Mouse (Mus musculus) left cerebral cortex, postnatal 36 days (tissue): ENCODE data around the gene Pde6d. TPM values are rescaled to one million over a fixed set of nuclear protein-coding genes. Genes with fewer than 3 reads are reported as not detected.
A peak's percentile ranks its signal among the peaks of the same experiment; 100 is the strongest.

ENCODE experiments used
- DNase-seq, 2 experiments: peaks; one replicate each; pipeline ENCODE4 v3.0.0; 2021 to 2022; ENCODE audit warnings: low spot score in 2 of 2, mixed read lengths in 1 of 2
- intact Hi-C: fragments of 180-260 bp; cut with DNase I; formaldehyde crosslinking; loops from one replicate; pipeline ENCODE4 v1.15.1; 2025
- total RNA-seq, 2 experiments: library from RNA; stranded (reverse); gene quantifications; 2 replicates each; pipeline ENCODE4 v1.2.3; 2021

The Pde6d gene
- total RNA-seq, 2 experiments from 2014 or later, result 53.3 to 62.6 TPM

DNA sequence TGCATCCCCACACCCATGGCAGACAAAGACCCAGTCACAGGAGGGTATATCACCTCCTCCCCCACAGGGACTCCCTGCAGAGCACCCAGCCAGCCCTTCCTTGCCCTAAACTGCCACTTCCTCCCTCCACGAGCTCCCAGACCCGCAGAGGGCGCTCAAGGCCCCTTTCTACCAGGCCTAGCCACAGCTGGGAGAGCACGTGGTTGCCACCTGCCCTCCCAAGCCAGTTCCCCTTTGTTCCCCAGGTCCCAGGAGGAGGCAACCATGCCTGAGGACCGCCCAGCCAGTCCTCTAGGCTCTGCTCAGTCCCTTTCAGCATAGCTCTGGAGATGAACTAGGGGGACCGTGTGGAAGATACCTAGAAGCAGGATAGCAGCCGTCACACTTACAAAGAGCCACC lies 73.0 kb downstream of the Pde6d start:
- intact Hi-C loops, result no loop called here
- peak; percentile 61 to 73 for DNase-seq

- intact Hi-C loops, result no loop called here
- DNase-seq, result no peak
Measured at GRCm38 (mm10) chr1:86507866-86508265, 74.6 kb downstream of the Pde6d start.

- intact Hi-C loops, result no loop called here
- DNase-seq, result no peak
Measured at GRCm38 (mm10) chr1:86506420-86506819, 76.0 kb downstream of the Pde6d start.

DNA sequence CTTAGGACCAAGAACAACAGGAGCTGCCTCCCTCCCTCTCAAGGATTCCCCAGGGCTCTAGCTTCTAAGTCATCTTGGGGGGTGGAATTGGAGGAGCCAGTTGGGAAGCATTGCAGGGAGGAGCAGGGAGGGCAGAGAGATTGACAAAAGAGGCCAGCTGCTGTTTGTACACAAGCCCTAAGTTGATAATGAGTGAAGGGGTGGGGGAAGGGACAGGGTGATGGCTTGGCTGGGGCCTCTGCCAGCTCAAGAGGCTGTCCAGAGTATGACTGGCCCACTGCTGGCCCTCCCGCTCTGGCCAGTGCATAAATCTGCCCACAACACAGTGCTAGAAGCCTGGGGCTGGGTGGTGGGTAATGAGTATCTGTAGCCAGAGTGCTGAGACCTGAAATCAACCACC lies 77.0 kb downstream of the Pde6d start:
- no peak for DNase-seq
- intact Hi-C loops, result no loop called here

GRCm38 (mm10) chr1:86504697-86505421 lies 77.6 kb downstream of the Pde6d start:
- no peak for DNase-seq
- intact Hi-C loops, result loop anchor here (1.0 kb wide), 1 partner anchor 21 kb away; the partner anchor contains the start of gene Ptma

DNA sequence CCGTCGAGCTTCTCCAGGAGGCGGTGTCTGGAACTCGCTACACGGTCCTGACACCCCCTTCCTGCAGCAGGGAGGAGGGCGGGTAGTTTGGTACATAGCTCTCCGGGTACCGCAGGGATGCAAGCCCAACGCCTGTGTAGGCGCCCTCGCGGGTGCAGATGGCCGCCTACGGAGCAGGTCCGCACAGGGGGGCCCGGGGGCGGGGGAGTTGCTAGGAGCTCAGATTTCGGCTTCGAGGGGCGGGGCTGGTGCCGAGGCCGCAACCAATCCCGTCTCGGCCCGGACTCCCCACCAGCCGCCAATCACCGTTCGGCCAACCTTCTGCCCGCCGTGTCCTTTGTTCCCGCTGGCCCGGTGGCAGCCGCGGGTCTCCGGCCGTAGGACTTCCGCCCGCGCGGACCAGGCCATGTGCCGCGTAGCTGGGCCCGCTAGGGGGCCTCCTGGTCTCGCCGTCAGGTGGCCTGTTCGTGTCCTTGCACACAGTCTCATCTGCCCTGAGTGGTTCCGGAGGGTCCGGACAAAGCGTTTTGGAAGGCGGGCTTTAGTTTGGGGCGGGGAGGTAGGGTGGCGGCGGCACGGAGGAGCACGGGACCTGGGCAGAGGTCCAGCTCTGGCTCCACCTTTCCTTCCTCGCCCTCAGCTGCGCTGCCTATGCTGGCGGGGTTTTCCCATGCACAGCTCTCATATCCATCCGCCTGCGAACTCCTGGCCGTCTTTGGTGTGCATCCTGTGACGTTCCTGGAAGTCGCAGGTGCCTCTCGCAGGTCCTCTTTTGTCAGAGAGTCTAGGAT lies 78.3 kb downstream of the Pde6d start:
- intact Hi-C loops, result loop anchor here (1.0 kb wide), 1 partner anchor 22 kb away; the partner anchor contains the start of gene Ptma

GRCm38 (mm10) chr1:86503165-86503747 lies 79.2 kb downstream of the Pde6d start:
- intact Hi-C loops, result no loop called here
- DNase-seq, result no peak

More for the DNA sequence above, 78.3 kb downstream of the Pde6d start:
- peak; percentile 93 to 95 for DNase-seq

GRCm38 (mm10) chr1:86502221-86503048 lies 80.0 kb downstream of the Pde6d start:
- intact Hi-C loops, result no loop called here
- no peak for DNase-seq

DNA sequence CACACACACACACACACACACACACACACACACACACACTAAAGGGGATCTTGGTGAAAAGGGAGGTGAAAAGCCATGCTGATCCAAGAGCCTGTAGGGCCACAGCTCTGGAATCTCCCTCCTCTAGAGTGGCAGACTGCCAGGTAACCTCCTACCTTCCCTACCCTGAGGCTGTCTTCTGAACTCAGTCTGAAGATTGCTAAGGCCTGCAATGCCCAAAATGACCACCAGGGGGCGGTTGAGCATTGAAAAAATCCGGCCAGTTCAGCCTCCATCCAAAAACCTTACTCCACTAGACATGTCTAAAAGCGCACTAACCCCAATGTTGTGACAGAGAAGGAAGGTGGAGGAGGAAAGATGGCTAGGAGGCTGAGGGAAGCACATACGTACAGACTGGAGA lies 80.9 kb downstream of the Pde6d start:
- DNase-seq, result peak; percentile 92 to 95
- intact Hi-C loops, result loop anchor here (1.0 kb wide), 2 partner anchors 30 to 61 kb away; no protein-coding TSS in a partner anchor

GRCm38 (mm10) chr1:86501114-86501532 lies 81.3 kb downstream of the Pde6d start:
- intact Hi-C loops, result loop anchor here (1.0 kb wide), 2 partner anchors 30 to 61 kb away; no protein-coding TSS in a partner anchor
- peak; percentile 85 for DNase-seq

- no peak for DNase-seq
- intact Hi-C loops, result loop anchor here (1.0 kb wide), 2 partner anchors 31 to 60 kb away; no protein-coding TSS in a partner anchor
Measured at GRCm38 (mm10) chr1:86500681-86501080, 81.7 kb downstream of the Pde6d start.

DNA sequence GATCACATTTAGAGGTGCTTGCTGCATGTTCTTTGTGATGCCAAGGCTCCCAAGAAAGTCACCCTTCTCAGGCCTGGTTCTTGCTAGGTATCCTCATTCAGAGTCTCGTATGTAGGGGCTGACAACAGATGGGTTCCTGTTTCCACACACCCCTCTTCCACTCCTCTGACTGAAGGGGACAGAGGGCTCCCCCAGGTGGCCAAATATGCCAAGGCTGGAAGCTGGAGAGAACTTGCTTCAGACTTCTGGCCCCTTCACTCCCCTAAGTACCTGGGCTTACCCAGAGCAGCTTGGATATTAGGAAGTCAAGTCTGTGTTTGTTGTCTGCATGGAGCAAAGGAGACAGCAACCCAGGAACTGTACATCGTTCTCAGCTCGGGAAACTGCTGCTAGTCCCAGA lies 82.5 kb downstream of the Pde6d start:
- intact Hi-C loops, result no loop called here
- peak in 1 of 2 experiments; percentile 38 for DNase-seq

GRCm38 (mm10) chr1:86498611-86499010 lies 83.8 kb downstream of the Pde6d start:
- DNase-seq, result no peak
- intact Hi-C loops, result no loop called here

DNA sequence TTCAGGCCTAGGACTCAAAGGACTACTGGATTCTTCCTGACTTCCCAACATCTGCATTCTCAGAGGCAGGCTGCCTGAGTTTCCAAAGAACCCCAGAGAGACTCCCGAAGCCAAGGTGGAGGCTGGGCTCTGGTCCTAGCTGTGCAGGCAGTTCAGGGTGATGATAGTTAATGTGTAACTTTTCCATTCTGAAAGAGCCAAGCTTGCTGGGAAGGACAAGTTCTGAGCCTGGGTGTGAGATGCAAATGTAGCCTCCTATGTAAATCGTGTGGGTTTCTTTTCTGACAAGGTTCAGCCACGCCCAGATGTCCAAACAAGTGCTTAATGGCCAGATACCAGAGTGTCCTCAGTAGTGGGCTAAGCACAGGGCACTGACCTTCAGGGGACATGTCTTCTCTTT lies 84.4 kb downstream of the Pde6d start:
- intact Hi-C loops, result no loop called here
- DNase-seq, result no peak

DNA sequence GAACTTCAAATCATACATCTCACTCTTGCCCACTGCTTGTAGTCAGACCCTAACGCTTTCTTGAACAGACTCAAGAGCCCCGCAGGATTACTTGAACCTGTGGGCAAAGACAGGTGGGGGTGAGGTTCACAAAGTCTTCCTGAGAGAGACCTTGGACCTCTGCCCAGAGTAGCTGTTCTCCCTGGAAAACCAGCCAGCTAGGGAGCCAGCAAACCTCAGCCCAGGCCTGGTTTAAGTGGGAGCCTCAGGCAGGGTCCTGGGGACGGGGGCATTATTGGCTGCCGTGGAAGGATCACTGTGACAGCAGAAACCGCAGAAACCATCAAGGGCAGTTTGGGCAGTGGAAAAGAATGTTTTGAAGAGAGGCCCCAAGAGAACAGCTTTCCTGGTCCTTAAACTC lies 85.1 kb downstream of the Pde6d start:
- intact Hi-C loops, result no loop called here
- DNase-seq, result no peak

DNA sequence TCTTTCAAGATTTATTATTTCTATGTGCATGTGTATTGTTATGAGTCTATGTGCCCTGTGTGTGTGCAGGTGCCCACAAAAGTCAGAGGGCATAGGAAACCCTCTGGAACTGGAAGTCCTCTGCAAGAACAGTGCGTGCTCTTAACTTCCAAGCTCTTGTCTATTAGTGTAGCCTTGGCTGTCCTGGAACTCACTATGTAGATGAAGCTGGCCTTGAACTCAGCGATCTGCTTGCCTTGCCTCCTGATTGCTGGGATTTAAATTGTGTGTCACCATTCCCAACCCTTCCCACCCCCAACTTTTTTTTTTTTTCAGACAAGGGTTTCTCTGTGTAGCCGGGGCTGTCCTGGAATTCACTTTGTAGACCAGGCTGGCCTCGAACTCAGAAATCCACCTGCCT lies 86.1 kb downstream of the Pde6d start:
- intact Hi-C loops, result no loop called here
- no peak for DNase-seq

DNA sequence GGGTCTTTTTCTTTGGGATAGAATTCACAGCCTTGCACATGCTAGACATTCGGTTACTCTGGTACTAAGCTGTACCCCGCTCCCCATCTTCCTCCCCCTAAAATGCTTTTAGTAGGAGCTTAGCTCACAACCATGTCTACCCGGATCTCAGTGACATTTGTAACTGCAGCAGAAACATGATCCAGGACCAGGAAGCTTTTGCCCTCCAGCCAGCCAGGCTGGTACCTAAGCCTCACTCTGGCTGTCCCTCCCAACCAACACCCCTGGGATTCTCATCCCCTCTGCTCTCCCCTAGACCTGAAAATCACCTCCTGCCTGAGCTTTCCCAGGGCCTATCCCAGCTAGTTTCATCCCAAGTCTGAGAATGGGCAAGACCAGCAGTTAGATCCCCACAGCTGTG lies 88.6 kb downstream of the Pde6d start:
- DNase-seq, result no peak
- intact Hi-C loops, result loop anchor here (5.0 kb wide), 1 partner anchor 89 kb away; the partner anchor contains the start of genes Cops7b and Pde6d
